Mouse (Mus musculus): ENCODE data around the gene Wdr60. TPM values are rescaled to one million over a fixed set of nuclear protein-coding genes. Genes with fewer than 3 reads are reported as not detected.

The Wdr60 gene
- total RNA-seq, 2 experiments from 2014 or later, result 11.1 to 12.1 TPM

GRCm38 (mm10) chr12:116270538-116270937 lies 7.7 kb upstream of the Wdr60 start:
- DNase-seq (ENCODE audit: low spot score in 2 of 2), result no peak

GRCm38 (mm10) chr12:116269450-116269849 lies 6.6 kb upstream of the Wdr60 start:
- DNase-seq (ENCODE audit: low spot score in 2 of 2), result no peak

GRCm38 (mm10) chr12:116265275-116265674 lies 2.5 kb upstream of the Wdr60 start:
- no peak for DNase-seq (ENCODE audit: low spot score in 2 of 2)

- no peak for DNase-seq (ENCODE audit: low spot score in 2 of 2)
Observed at GRCm38 (mm10) chr12:116264756-116265155, 1.9 kb upstream of the Wdr60 start.

- no peak for DNase-seq (ENCODE audit: low spot score in 2 of 2)
Observed at GRCm38 (mm10) chr12:116258321-116258720, 4.5 kb downstream of the Wdr60 start.

GRCm38 (mm10) chr12:116255636-116256035 lies 7.2 kb downstream of the Wdr60 start:
- DNase-seq (ENCODE audit: low spot score in 2 of 2), result no peak

GRCm38 (mm10) chr12:116254652-116255051 lies 8.2 kb downstream of the Wdr60 start:
- no peak for DNase-seq (ENCODE audit: low spot score in 2 of 2)

- DNase-seq (ENCODE audit: low spot score in 2 of 2), result no peak
Observed at GRCm38 (mm10) chr12:116244601-116245000, 18.2 kb downstream of the Wdr60 start.

- no peak for DNase-seq (ENCODE audit: low spot score in 2 of 2)
Observed at GRCm38 (mm10) chr12:116238803-116239202, 24.0 kb downstream of the Wdr60 start.

GRCm38 (mm10) chr12:116238370-116238769 lies 24.5 kb downstream of the Wdr60 start:
- no peak for DNase-seq (ENCODE audit: low spot score in 2 of 2)

GRCm38 (mm10) chr12:116236658-116237057 lies 26.2 kb downstream of the Wdr60 start:
- DNase-seq (ENCODE audit: low spot score in 2 of 2), result no peak

- DNase-seq (ENCODE audit: low spot score in 2 of 2), result no peak
Observed at GRCm38 (mm10) chr12:116235356-116235755, 27.5 kb downstream of the Wdr60 start.

- DNase-seq (ENCODE audit: low spot score in 2 of 2), result no peak
Observed at GRCm38 (mm10) chr12:116232061-116232460, 30.8 kb downstream of the Wdr60 start.

GRCm38 (mm10) chr12:116231612-116232011 lies 31.2 kb downstream of the Wdr60 start:
- peak; percentile 37 to 48 for DNase-seq (ENCODE audit: low spot score in 2 of 2)

GRCm38 (mm10) chr12:116229451-116229850 lies 33.4 kb downstream of the Wdr60 start:
- DNase-seq (ENCODE audit: low spot score in 2 of 2), result no peak

GRCm38 (mm10) chr12:116226289-116227057 lies 36.3 kb downstream of the Wdr60 start:
- no peak for DNase-seq (ENCODE audit: low spot score in 2 of 2)

GRCm38 (mm10) chr12:116223107-116223506 lies 39.7 kb downstream of the Wdr60 start:
- DNase-seq (ENCODE audit: low spot score in 2 of 2), result no peak

- DNase-seq (ENCODE audit: low spot score in 2 of 2), result no peak
Observed at GRCm38 (mm10) chr12:116207486-116207885, 55.3 kb downstream of the Wdr60 start.

- no peak for DNase-seq (ENCODE audit: low spot score in 2 of 2)
Observed at GRCm38 (mm10) chr12:116205726-116206125, 57.1 kb downstream of the Wdr60 start.

- DNase-seq (ENCODE audit: low spot score in 2 of 2), result peak in 1 of 2 experiments; percentile 19
Observed at GRCm38 (mm10) chr12:116202176-116202981, 60.4 kb downstream of the Wdr60 start.

- DNase-seq (ENCODE audit: low spot score in 2 of 2), result no peak
Observed at GRCm38 (mm10) chr12:116198791-116199190, 64.0 kb downstream of the Wdr60 start.

- no peak for DNase-seq (ENCODE audit: low spot score in 2 of 2)
Observed at GRCm38 (mm10) chr12:116196221-116196620, 66.6 kb downstream of the Wdr60 start.
